Mouse (Mus musculus) limb, embryonic 12.5 days (tissue): Measurements from ENCODE around the gene Zfp618. TPM values are rescaled to one million over a fixed set of nuclear protein-coding genes. Genes with fewer than 3 reads are reported as not detected.
A peak's percentile ranks its signal among the peaks of the same experiment; 100 is the strongest.

Experiments used
- ATAC-seq: fragments of 200-750 bp; cut with Nextera tagmentation; 2 replicates; pipeline ENCODE4 v1.8.0; 2017; ENCODE audit warnings: low read depth, moderate TSS enrichment; ENCODE audit not compliant: insufficient number of reproducible peaks, insufficient read depth, low FRiP score, low TSS enrichment
- H3K27ac ChIP-seq: fragments of 300-500 bp; sonication (generic); 2 replicates; pipeline ENCODE4 v1.5.1; 2016; ENCODE audit warnings: mild to moderate bottlenecking, moderate library complexity
- H3K27me3 ChIP-seq: fragments of 300-500 bp; sonication (generic); 2 replicates; pipeline ENCODE4 v1.6.1; 2016; ENCODE audit warnings: mild to moderate bottlenecking, moderate library complexity
- H3K36me3 ChIP-seq: fragments of 300-500 bp; sonication (generic); 2 replicates; pipeline ENCODE4 v1.6.1; 2016; ENCODE audit warnings: mild to moderate bottlenecking, moderate library complexity
- H3K4me1 ChIP-seq: fragments of 300-500 bp; sonication (generic); replicated peaks from 2 replicates; pipeline ENCODE4 v1.6.1; 2016
- H3K4me2 ChIP-seq: fragments of 300-500 bp; sonication (generic); 2 replicates; pipeline ENCODE4 v1.6.1; 2016; ENCODE audit warnings: mild to moderate bottlenecking, moderate library complexity
- H3K4me3 ChIP-seq: fragments of 300-500 bp; sonication (generic); replicated peaks from 2 replicates; pipeline ENCODE4 v1.5.1; 2016; ENCODE audit warnings: mild to moderate bottlenecking
- H3K9ac ChIP-seq: fragments of 300-500 bp; sonication (generic); replicated peaks from 2 replicates; pipeline ENCODE4 v1.6.1; 2016; ENCODE audit warnings: mild to moderate bottlenecking, moderate library complexity
- H3K9me3 ChIP-seq: fragments of 300-500 bp; sonication (generic); 2 replicates; pipeline ENCODE4 v1.6.1; 2016; ENCODE audit warnings: mild to moderate bottlenecking, moderate library complexity
- WGBS: fragments of 180-500 bp; shearing (Covaris S2); methylation state at CpG from one replicate; pipeline ENCODE4 v1.1.7; 2016; 5-methylcytosine and 5-hydroxymethylcytosine counted together
- polyA plus RNA-seq: library from polyadenylated mRNA; unstranded; fragments of >200 nt; fragmentation: Nextera tagmentation; extraction: Ambion mirVana; gene quantifications from 2 replicates; pipeline ENCODE4 v1.2.1, GENCODE M21; 2016

The Zfp618 gene
- polyA plus RNA-seq, 1 experiment from 2014 or later: 46.1 TPM

- no peak overlapping the region for H3K27ac ChIP-seq
- no peaks in the 10 kb centered on the region for H3K9me3 ChIP-seq
- H3K4me3 ChIP-seq: no peak overlapping the region
- 86% methylated on average over 4 of the region's 4 CpGs for WGBS
- H3K36me3 ChIP-seq: 0 out of 2 replicates have a peak, but pooled peaks cover 4% of the 10 kb centered on the region
- H3K4me1 ChIP-seq: peaks cover 20% of the 10 kb centered on the region
- H3K27me3 ChIP-seq: no peaks in the 10 kb centered on the region
- no peak for ATAC-seq
- no peak overlapping the region for H3K9ac ChIP-seq
- no peak overlapping the region for H3K4me2 ChIP-seq
Measured at GRCm38 (mm10) chr4:63010226-63010625, 44.9 kb downstream of the Zfp618 start.

DNA sequence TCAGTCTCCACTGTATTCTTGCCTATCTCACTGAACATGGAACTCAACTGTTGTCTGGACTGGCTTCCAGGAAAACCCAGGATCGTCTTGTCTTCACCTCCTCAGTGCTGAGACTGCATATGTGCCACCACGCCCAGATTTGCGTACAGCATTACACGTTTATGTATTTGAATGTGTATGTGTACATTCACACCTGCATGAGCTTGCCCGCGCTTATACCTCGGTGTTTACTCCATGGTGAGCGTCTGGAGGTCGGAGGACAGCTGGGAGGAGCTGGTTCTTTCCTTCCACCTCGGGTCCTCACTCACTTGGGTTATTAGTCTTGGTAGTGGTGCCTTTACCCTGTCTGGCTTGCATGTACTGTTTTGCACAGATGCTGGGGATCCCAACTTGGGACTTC lies 53.2 kb downstream of the Zfp618 start:
- ATAC-seq: no peak
- H3K9me3 ChIP-seq: no peaks in the 10 kb centered on the region
- no peak overlapping the region for H3K9ac ChIP-seq
- H3K27me3 ChIP-seq: no peaks in the 10 kb centered on the region
- peaks cover 4% of the 10 kb centered on the region; the same call in 1 of the 2 replicates for H3K36me3 ChIP-seq
- no peak overlapping the region for H3K4me3 ChIP-seq
- WGBS: 92% methylated on average over 10 of the region's 10 CpGs
- H3K4me2 ChIP-seq: no peak overlapping the region
- peaks cover 3% of the 10 kb centered on the region for H3K4me1 ChIP-seq
- H3K27ac ChIP-seq: no peak overlapping the region

DNA sequence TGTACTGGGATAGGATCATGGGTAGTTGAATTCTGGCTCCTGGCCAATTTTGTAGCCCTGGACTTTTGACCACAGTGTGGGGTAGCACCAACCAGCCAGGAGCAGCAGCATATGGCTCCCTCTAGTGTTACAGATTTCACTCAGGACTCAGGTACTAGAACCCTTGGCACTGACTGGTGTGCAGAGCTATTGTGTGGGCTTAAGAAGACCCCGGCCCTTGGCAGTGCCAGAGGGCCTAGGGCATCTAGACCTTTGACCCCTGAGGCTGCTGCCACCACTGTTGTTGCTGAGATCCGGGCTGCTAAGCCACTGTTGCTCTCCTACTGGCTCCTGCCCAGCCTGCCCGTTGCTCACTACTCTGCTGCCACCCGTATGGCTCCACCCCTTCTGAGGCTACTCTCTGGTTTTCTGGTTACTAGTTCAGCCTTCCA lies 54.1 kb downstream of the Zfp618 start:
- H3K9me3 ChIP-seq: no peaks in the 10 kb centered on the region
- H3K9ac ChIP-seq: no peak overlapping the region
- peak; percentile 73; the same call in 1 of the 2 replicates for ATAC-seq
- no peak overlapping the region for H3K4me3 ChIP-seq
- H3K4me2 ChIP-seq: no peak overlapping the region
- H3K4me1 ChIP-seq: peaks cover 3% of the 10 kb centered on the region
- WGBS: 87% methylated on average over 4 of the region's 4 CpGs
- peaks cover 4% of the 10 kb centered on the region; the same call in 1 of the 2 replicates for H3K36me3 ChIP-seq
- H3K27ac ChIP-seq: no peak overlapping the region
- H3K27me3 ChIP-seq: no peaks in the 10 kb centered on the region

DNA sequence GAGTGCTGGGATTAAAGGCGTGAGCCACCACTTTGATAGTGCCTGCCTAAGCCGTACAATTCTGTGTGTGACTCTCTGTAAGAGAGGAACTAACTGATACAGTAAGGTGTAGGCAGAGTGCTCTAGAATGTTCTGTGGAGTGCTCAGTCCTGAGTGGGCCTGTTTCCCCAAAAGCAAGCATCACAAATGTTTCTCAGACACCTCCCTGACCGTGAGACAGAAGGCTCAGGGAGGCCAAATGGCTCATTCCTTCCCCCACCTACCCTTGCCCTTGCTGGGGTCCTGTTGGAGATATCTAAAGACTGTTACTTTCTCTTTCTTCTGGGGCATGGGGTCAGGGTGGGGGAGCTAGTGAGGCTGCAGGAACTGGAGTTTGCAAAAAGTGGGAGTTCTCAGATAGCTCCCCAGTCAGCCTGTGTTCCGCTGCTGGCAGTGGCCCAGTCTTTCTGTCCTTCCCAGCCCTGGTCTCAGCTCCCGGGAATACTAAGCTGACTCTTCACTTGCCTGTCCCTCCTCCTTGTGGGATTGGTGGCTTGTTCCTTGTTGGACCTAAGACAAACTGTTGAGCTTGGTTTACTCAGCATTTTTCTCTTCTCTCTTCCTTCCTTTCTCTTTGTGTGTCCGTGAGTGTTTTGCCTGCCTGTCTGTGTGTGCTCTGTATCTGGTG lies 55.8 kb downstream of the Zfp618 start:
- Histone ChIP-seq H3K4me1 (peaks cover 15% of the 10 kb centered on the region), H3K36me3 (peaks cover 4% of the 10 kb centered on the region; the same call in 1 of the 2 replicates), H3K4me2 (no peak overlapping the region), H3K27me3 (no peaks in the 10 kb centered on the region), H3K4me3 (no peak overlapping the region), H3K27ac (0 out of 2 replicates have a peak overlapping the region, but pooled peaks have one; percentile 36), H3K9me3 (no peaks in the 10 kb centered on the region), H3K9ac (no peak overlapping the region)
- no peak for ATAC-seq
- 71% methylated on average over 6 of the region's 6 CpGs for WGBS

DNA sequence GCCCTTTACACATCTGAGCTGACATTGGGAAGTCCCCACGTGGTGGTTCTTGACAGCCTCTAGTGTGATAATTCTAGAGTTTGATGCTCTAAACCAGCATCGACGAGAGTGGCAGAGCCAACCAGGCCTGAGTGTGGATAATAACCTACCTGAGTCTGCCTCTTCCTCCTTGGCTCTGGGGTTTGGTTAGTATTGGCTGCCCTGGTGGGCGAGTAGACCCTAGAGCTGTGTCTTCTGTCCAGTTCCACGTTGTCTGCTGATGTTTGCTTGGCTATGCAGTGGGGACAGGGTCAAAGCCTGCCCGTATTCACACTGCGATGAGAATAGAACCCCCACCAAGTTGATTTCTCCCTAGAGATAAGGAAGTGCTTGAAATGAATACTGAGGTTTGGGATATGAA lies 58.1 kb downstream of the Zfp618 start:
- Histone ChIP-seq H3K27me3 (no peaks in the 10 kb centered on the region), H3K4me1 (peaks cover 29% of the 10 kb centered on the region), H3K9ac (no peak overlapping the region), H3K4me3 (no peak overlapping the region), H3K27ac (no peak overlapping the region), H3K4me2 (no peak overlapping the region), H3K36me3 (peaks cover 10% of the 10 kb centered on the region; the same call in 1 of the 2 replicates), H3K9me3 (no peaks in the 10 kb centered on the region)
- no peak for ATAC-seq
- WGBS: 93% methylated on average over 7 of the region's 7 CpGs

DNA sequence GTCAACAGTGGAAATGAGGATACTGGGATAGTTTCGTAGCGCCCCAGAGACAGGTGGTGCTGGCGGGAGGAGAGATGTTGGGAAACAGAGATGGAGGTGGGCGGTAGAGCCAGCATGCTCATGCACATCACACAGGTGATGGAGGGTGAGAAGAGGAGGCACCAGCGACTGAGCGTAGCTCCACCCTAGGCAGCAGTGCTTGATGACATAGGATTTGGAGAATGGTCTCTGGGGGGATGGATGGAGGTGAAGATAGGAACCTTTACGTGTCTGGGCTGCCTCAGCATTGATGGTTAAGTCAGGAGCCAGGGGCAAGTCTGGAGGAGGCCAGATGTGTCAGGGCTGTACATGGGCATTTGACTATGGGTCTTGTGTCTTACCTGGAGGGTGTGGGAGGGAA lies 58.7 kb downstream of the Zfp618 start:
- 0 out of 2 replicates have a peak, but pooled peaks cover 7% of the 10 kb centered on the region for H3K36me3 ChIP-seq
- peaks cover 36% of the 10 kb centered on the region for H3K4me1 ChIP-seq
- H3K9me3 ChIP-seq: no peaks in the 10 kb centered on the region
- H3K4me2 ChIP-seq: no peak overlapping the region
- ATAC-seq: no peak
- no peak overlapping the region for H3K27ac ChIP-seq
- H3K27me3 ChIP-seq: no peaks in the 10 kb centered on the region
- H3K9ac ChIP-seq: no peak overlapping the region
- WGBS: 96% methylated on average over 7 of the region's 7 CpGs
- H3K4me3 ChIP-seq: no peak overlapping the region

DNA sequence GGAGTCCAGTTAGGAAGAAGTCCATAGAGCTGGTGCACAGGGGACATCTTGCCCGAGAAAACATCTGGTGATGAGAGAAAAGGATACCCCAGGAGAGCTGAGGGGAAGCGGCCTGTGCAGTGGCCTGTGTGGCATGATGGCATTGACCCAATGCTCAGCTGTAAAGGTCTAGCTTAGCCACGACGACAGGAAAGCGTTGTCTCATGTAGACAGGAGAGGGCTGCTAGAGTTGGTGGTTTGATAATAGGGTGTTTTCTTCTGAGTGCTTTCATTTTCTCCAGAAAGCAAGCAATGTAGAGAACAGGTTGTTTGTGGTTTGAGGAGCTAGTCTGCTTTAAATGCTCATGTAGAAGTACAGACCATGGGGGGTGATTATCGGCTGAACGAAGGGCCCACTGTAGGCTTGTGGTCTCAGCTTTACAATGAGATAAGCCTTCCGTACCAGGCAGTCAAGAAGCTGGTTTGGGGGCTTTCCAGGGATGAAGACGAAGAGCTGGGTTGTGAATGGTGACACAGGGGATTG lies 59.4 kb downstream of the Zfp618 start:
- 89% methylated on average over 9 of the region's 9 CpGs for WGBS
- Histone ChIP-seq H3K27me3 (no peaks in the 10 kb centered on the region), H3K4me3 (no peak overlapping the region), H3K4me1 (peaks cover 38% of the 10 kb centered on the region), H3K27ac (no peak overlapping the region), H3K9ac (no peak overlapping the region), H3K36me3 (0 out of 2 replicates have a peak, but pooled peaks cover 7% of the 10 kb centered on the region), H3K4me2 (no peak overlapping the region), H3K9me3 (no peaks in the 10 kb centered on the region)
- no peak for ATAC-seq

DNA sequence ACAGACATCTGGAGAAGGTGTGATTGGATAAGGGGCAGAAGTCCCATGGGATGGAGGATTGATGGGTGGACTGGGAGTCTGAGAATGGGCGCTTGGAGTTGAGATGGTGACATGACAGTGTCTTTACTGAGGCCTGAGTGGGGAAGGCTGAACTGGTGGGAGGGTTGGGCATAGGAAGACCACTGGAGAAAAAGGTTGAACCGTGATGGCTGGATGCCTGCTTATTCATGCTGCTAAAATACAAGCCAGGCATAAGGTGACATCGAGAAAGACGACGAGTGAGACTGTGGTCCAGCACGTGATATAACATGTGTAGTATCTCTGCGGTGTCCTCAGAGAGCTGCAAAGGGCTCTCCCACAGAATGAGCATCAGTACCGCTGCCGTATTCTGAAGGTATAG lies 59.9 kb downstream of the Zfp618 start:
- no peaks in the 10 kb centered on the region for H3K9me3 ChIP-seq
- no peak overlapping the region for H3K4me3 ChIP-seq
- no peaks in the 10 kb centered on the region for H3K27me3 ChIP-seq
- 0 out of 2 replicates have a peak, but pooled peaks cover 7% of the 10 kb centered on the region for H3K36me3 ChIP-seq
- H3K4me1 ChIP-seq: peaks cover 42% of the 10 kb centered on the region
- no peak overlapping the region for H3K4me2 ChIP-seq
- ATAC-seq: no peak
- H3K9ac ChIP-seq: no peak overlapping the region
- 89% methylated on average over 9 of the region's 9 CpGs for WGBS
- H3K27ac ChIP-seq: no peak overlapping the region

DNA sequence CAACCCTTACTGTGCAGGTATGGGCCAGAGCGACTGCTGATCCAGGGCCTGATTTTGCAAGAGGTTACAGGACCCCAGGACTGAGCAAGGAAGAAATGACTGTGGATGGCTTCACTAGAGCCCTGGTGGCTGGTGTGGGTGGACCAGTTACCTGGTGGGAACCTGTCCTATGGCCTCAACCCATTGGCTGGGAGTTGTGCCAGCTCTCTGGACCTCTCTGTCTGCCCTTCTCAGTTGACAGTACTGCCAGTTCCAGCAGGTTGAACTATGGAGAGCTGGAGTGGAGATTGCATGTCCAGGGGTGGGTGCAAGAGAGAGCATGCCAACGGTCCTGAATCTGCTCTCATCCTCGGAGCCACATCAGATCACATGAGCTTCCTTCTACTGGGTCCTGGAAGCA lies 60.9 kb downstream of the Zfp618 start:
- no peak overlapping the region for H3K4me2 ChIP-seq
- H3K27me3 ChIP-seq: no peaks in the 10 kb centered on the region
- peaks cover 50% of the 10 kb centered on the region for H3K4me1 ChIP-seq
- no peak for ATAC-seq
- 98% methylated on average over 3 of the region's 3 CpGs for WGBS
- H3K36me3 ChIP-seq: 0 out of 2 replicates have a peak, but pooled peaks cover 7% of the 10 kb centered on the region
- no peak overlapping the region for H3K27ac ChIP-seq
- no peak overlapping the region for H3K9ac ChIP-seq
- H3K4me3 ChIP-seq: no peak overlapping the region
- no peaks in the 10 kb centered on the region for H3K9me3 ChIP-seq

GRCm38 (mm10) chr4:63027451-63027850 lies 62.1 kb downstream of the Zfp618 start:
- Histone ChIP-seq H3K4me1 (peaks cover 59% of the 10 kb centered on the region), H3K4me3 (no peak overlapping the region), H3K4me2 (no peak overlapping the region), H3K9me3 (no peaks in the 10 kb centered on the region), H3K9ac (no peak overlapping the region), H3K27ac (no peak overlapping the region), H3K36me3 (0 out of 2 replicates have a peak, but pooled peaks cover 7% of the 10 kb centered on the region), H3K27me3 (no peaks in the 10 kb centered on the region)
- ATAC-seq: no peak

GRCm38 (mm10) chr4:63030157-63030556 lies 64.8 kb downstream of the Zfp618 start:
- H3K4me3 ChIP-seq: no peak overlapping the region
- 16% methylated on average over 5 of the region's 5 CpGs for WGBS
- 0 out of 2 replicates have a peak, but pooled peaks have one; percentile 11 for ATAC-seq
- no peaks in the 10 kb centered on the region for H3K27me3 ChIP-seq
- peaks cover 75% of the 10 kb centered on the region for H3K4me1 ChIP-seq
- H3K9me3 ChIP-seq: no peaks in the 10 kb centered on the region
- H3K36me3 ChIP-seq: 0 out of 2 replicates have a peak, but pooled peaks cover 7% of the 10 kb centered on the region
- no peak overlapping the region for H3K4me2 ChIP-seq
- no peak overlapping the region for H3K27ac ChIP-seq
- H3K9ac ChIP-seq: no peak overlapping the region
